Comparison of ENCODE assay signal across 19 mouse cellular contexts in genomic region chr15:95081654-95082053, GRCm38 (mm10).
DNase-seq lines count a peak whose midpoint lies in the region; ATAC-seq lines count a peak whose summit lies in the region.
"Had no signal": no experiment of that assay in that cellular context is flagged by ENCODE, and none has a peak within 500 bp of the region (broad histone marks: within the 10 kb centered on the region; RNA-seq: fewer than 3 reads in every experiment).

No protein-coding gene starts in this region.

- DNase-seq in midbrain, embryonic 11.5 days (ENCODE audit: low spot score, missing footprints) = no peak
- no peak for DNase-seq in midbrain, embryonic 10.5 days (ENCODE audit: low spot score)
- peak; percentile 48 for DNase-seq in hindbrain, embryonic 11.5 days (ENCODE audit: low spot score)
- DNase-seq in retina, embryonic 14.5 days (ENCODE audit: low spot score) = peak; percentile 24
- DNase-seq in adrenal gland, adult 18-20 months (ENCODE audit: low spot score in 2 of 2) = no peak
- DNase-seq in left cerebral cortex, adult 18-20 months (ENCODE audit: low spot score in 2 of 2) = no peak
- no peak for DNase-seq in urinary bladder, postnatal 14 days (ENCODE audit: low spot score)
- DNase-seq: gastrocnemius, postnatal 10 days; heart, adult 2 months; kidney, postnatal 14 days; right cerebral cortex, postnatal 14 days; thymus, postnatal 36 days had no signal

- H3K4me3 ChIP-seq in midbrain, embryonic 11.5 days (ENCODE audit: low read depth, low read length) = no peak overlapping the region
- H3K4me3 ChIP-seq in midbrain, embryonic 10.5 days = no peak overlapping the region
- no peak overlapping the region for H3K4me3 ChIP-seq in hindbrain, embryonic 11.5 days (ENCODE audit: low read depth, low read length)
- H3K4me3 ChIP-seq in midbrain, embryonic 13.5 days (replicated peaks) = no peak overlapping the region
- H3K4me3 ChIP-seq: embryonic facial prominence, embryonic 12.5 days; heart, adult 2 months; intestine, embryonic 15.5 days; limb, embryonic 10.5 days; liver, embryonic 12.5 days had no signal

- H3K4me2 ChIP-seq in midbrain, embryonic 11.5 days = no peak overlapping the region
- no peak overlapping the region for H3K4me2 ChIP-seq in hindbrain, embryonic 11.5 days (replicated peaks; ENCODE audit: low read depth, low read length)
- H3K4me2 ChIP-seq in midbrain, embryonic 13.5 days (replicated peaks) = no peak overlapping the region
- H3K4me2 ChIP-seq: embryonic facial prominence, embryonic 12.5 days; intestine, embryonic 15.5 days; liver, embryonic 12.5 days had no signal

- H3K27me3 ChIP-seq in midbrain, embryonic 11.5 days (ENCODE audit: control insufficient read depth, insufficient read depth, low read length) = no peaks in the 10 kb centered on the region
- no peaks in the 10 kb centered on the region for H3K27me3 ChIP-seq in midbrain, embryonic 10.5 days (ENCODE audit: low read depth, poor library complexity, severe bottlenecking)
- no peaks in the 10 kb centered on the region for H3K27me3 ChIP-seq in hindbrain, embryonic 11.5 days (ENCODE audit: control insufficient read depth, insufficient read depth, low read length)
- no peaks in the 10 kb centered on the region for H3K27me3 ChIP-seq in midbrain, embryonic 13.5 days
- H3K27me3 ChIP-seq: embryonic facial prominence, embryonic 12.5 days; intestine, embryonic 15.5 days; liver, embryonic 12.5 days had no signal

- ATAC-seq in midbrain, embryonic 11.5 days (ENCODE audit: low FRiP score) = peak; percentile 58; the same call in 1 of the 2 replicates
- peak; percentile 75; the same call in 1 of the 2 replicates for ATAC-seq in hindbrain, embryonic 11.5 days (ENCODE audit: low FRiP score)
- peak; percentile 85 for ATAC-seq in midbrain, embryonic 13.5 days
- ATAC-seq: intestine, embryonic 15.5 days; liver, embryonic 12.5 days had no signal

- no peaks in the 10 kb centered on the region for H3K9me3 ChIP-seq in midbrain, embryonic 11.5 days (ENCODE audit: control insufficient read depth, low read length)
- no peaks in the 10 kb centered on the region for H3K9me3 ChIP-seq in midbrain, embryonic 10.5 days (replicated peaks)
- no peaks in the 10 kb centered on the region for H3K9me3 ChIP-seq in hindbrain, embryonic 11.5 days (ENCODE audit: control insufficient read depth, low read length)
- H3K9me3 ChIP-seq in midbrain, embryonic 13.5 days = no peaks in the 10 kb centered on the region
- H3K9me3 ChIP-seq: embryonic facial prominence, embryonic 12.5 days; intestine, embryonic 15.5 days; limb, embryonic 10.5 days had no signal

- H3K27ac ChIP-seq in midbrain, embryonic 11.5 days (ENCODE audit: low read depth, low read length) = no peak overlapping the region
- no peak overlapping the region for H3K27ac ChIP-seq in midbrain, embryonic 10.5 days (replicated peaks)
- H3K27ac ChIP-seq in hindbrain, embryonic 11.5 days (ENCODE audit: low read depth, low read length) = 0 out of 2 replicates have a peak overlapping the region, but pooled peaks have one; percentile 30
- H3K27ac ChIP-seq in midbrain, embryonic 13.5 days = peak overlapping the region; percentile 57; the same call in 1 of the 2 replicates
- H3K27ac ChIP-seq: embryonic facial prominence, embryonic 12.5 days; heart, adult 2 months; intestine, embryonic 15.5 days; limb, embryonic 10.5 days; liver, embryonic 12.5 days; stomach, postnatal 0 days had no signal

- WGBS in midbrain, embryonic 11.5 days = 84% methylated on average over 11 of the region's 11 CpGs
- 92% methylated on average over 11 of the region's 11 CpGs for WGBS in midbrain, embryonic 10.5 days
- WGBS in hindbrain, embryonic 11.5 days = 70% methylated on average over 11 of the region's 11 CpGs
- WGBS in midbrain, embryonic 13.5 days = 56% methylated on average over 11 of the region's 11 CpGs

- no peaks in the 10 kb centered on the region for H3K4me1 ChIP-seq in midbrain, embryonic 11.5 days (ENCODE audit: control insufficient read depth, insufficient read depth, low read length)
- H3K4me1 ChIP-seq in midbrain, embryonic 10.5 days = no peaks in the 10 kb centered on the region; the same call in 1 of the 2 replicates
- no peaks in the 10 kb centered on the region for H3K4me1 ChIP-seq in hindbrain, embryonic 11.5 days (replicated peaks; ENCODE audit: control insufficient read depth, insufficient read depth, low read length)
- H3K4me1 ChIP-seq in midbrain, embryonic 13.5 days (replicated peaks) = 0 out of 2 replicates have a peak, but pooled peaks cover 8% of the 10 kb centered on the region
- H3K4me1 ChIP-seq: embryonic facial prominence, embryonic 12.5 days; intestine, embryonic 15.5 days; limb, embryonic 10.5 days; liver, embryonic 12.5 days had no signal

- no peak overlapping the region for H3K9ac ChIP-seq in midbrain, embryonic 11.5 days (ENCODE audit: low read length)
- H3K9ac ChIP-seq in hindbrain, embryonic 11.5 days (ENCODE audit: low read depth, low read length) = no peak overlapping the region
- H3K9ac ChIP-seq in midbrain, embryonic 13.5 days (replicated peaks) = no peak overlapping the region
- H3K9ac ChIP-seq: embryonic facial prominence, embryonic 12.5 days; intestine, embryonic 15.5 days; liver, embryonic 12.5 days had no signal

- no peaks in the 10 kb centered on the region for H3K36me3 ChIP-seq in midbrain, embryonic 11.5 days (ENCODE audit: control insufficient read depth, insufficient read depth, low read length)
- H3K36me3 ChIP-seq in midbrain, embryonic 10.5 days = no peaks in the 10 kb centered on the region
- H3K36me3 ChIP-seq in hindbrain, embryonic 11.5 days (ENCODE audit: control insufficient read depth, insufficient read depth, low read length) = no peaks in the 10 kb centered on the region
- H3K36me3 ChIP-seq in midbrain, embryonic 13.5 days = no peaks in the 10 kb centered on the region
- H3K36me3 ChIP-seq: embryonic facial prominence, embryonic 12.5 days; G1E; intestine, embryonic 15.5 days; limb, embryonic 10.5 days; liver, embryonic 12.5 days had no signal

Comparison
In these comparisons a context has a peak if more than half of its experiments do, and no peak if none do; other contexts are left out.
1. H3K27ac ChIP-seq: peak in hindbrain, embryonic 11.5 days (single experiment) and midbrain, embryonic 13.5 days (single experiment); none in midbrain, embryonic 11.5 days (single experiment) and midbrain, embryonic 10.5 days (single experiment).
2. DNase-seq: peak in hindbrain, embryonic 11.5 days (single experiment) and retina, embryonic 14.5 days (single experiment); none in midbrain, embryonic 11.5 days (single experiment), midbrain, embryonic 10.5 days (single experiment), adrenal gland, adult 18-20 months (0 of 2), left cerebral cortex, adult 18-20 months (0 of 2) and urinary bladder, postnatal 14 days (single experiment).
3. Peak in every context shown above with its lines, with median percentiles within 50 percentile points of each other: ATAC-seq.